Mouse (Mus musculus) liver, postnatal 0 days (tissue): ENCODE data around the gene Cnksr3. TPM values are rescaled to one million over a fixed set of nuclear protein-coding genes. Genes with fewer than 3 reads are reported as not detected.

Source experiments
- ATAC-seq: fragments of 200-750 bp; cut with Nextera tagmentation; 2 replicates; pipeline ENCODE4 v1.8.0; 2017; ENCODE audit warnings: mild to moderate bottlenecking, moderate library complexity
- DNase-seq: peaks from one replicate; pipeline ENCODE4 v3.0.0-alpha.2; 2016
- H3K27ac ChIP-seq: fragments of 300-500 bp; sonication (generic); 2 replicates; pipeline ENCODE4 v1.5.1; 2014; ENCODE audit warnings: antibody characterized with exemption, moderate library complexity, mild to moderate bottlenecking, low read depth
- H3K27me3 ChIP-seq: fragments of 300-500 bp; sonication (generic); 2 replicates; pipeline ENCODE4 v1.6.1; 2014; ENCODE audit warnings: low read length, control low read depth, mixed read lengths; ENCODE audit not compliant: insufficient read depth
- H3K36me3 ChIP-seq: fragments of 300-500 bp; sonication (generic); replicated peaks from 2 replicates; pipeline ENCODE4 v1.6.1; 2014; ENCODE audit warnings: mild to moderate bottlenecking, control low read depth, low read length, moderate library complexity, mixed read lengths; ENCODE audit not compliant: insufficient read depth
- H3K4me1 ChIP-seq: fragments of 300-500 bp; sonication (generic); 2 replicates; pipeline ENCODE4 v1.6.1; 2014; ENCODE audit warnings: antibody characterized with exemption, mild to moderate bottlenecking, control low read depth; ENCODE audit not compliant: insufficient read depth
- H3K4me2 ChIP-seq: fragments of 300-500 bp; sonication (generic); 2 replicates; pipeline ENCODE4 v1.6.1; 2014; ENCODE audit warnings: low read depth, mild to moderate bottlenecking, low read length, moderate library complexity, mixed read lengths
- H3K4me3 ChIP-seq: fragments of 300-500 bp; sonication (generic); 2 replicates; pipeline ENCODE4 v1.5.1; 2014; ENCODE audit warnings: low read depth, low read length
- H3K9ac ChIP-seq: fragments of 300-500 bp; sonication (generic); replicated peaks from 2 replicates; pipeline ENCODE4 v1.6.1; 2014; ENCODE audit warnings: mild to moderate bottlenecking, moderate library complexity
- H3K9me3 ChIP-seq: fragments of 300-500 bp; sonication (generic); 2 replicates; pipeline ENCODE4 v1.6.1; 2016; ENCODE audit warnings: mild to moderate bottlenecking, control low read depth, low read length, mixed read lengths
- CTCF ChIP-seq: sonication (generic); IDR thresholded peaks from 2 replicates; pipeline ENCODE4 v1.5.1; 2016; ENCODE audit warnings: antibody characterized with exemption, low read depth
- EP300 ChIP-seq: IDR thresholded peaks from 2 replicates; pipeline ENCODE4 v1.6.1; 2016; ENCODE audit warnings: antibody characterized with exemption, low read depth, mild to moderate bottlenecking
- WGBS: fragments of 180-500 bp; shearing (Covaris S2); extraction: QIAGEN DNeasy Blood & Tissue Kit; methylation state at CpG from one replicate; pipeline ENCODE4 v1.1.7; 2014; ENCODE audit not compliant: insufficient replicate concordance; 5-methylcytosine and 5-hydroxymethylcytosine counted together
- polyA plus RNA-seq: library from polyadenylated mRNA; unstranded; fragments of >200 nt; fragmentation: Nextera tagmentation; extraction: Ambion mirVana; gene quantifications from 2 replicates; pipeline ENCODE4 v1.2.1, GENCODE M21; 2015

Gene Cnksr3
- polyA plus RNA-seq, 1 experiment from 2014 or later, result 3.8 TPM

- DNase-seq, result peak; percentile 76
- WGBS, result 57% methylated on average over 10 of the region's 10 CpGs
- peak; percentile 93 for ATAC-seq
Observed at GRCm38 (mm10) chr10:7118258-7119077, 93.6 kb downstream of the Cnksr3 start.

GRCm38 (mm10) chr10:7117785-7118184, 94.3 kb downstream of the Cnksr3 start:
- ATAC-seq, result no peak
- 77% methylated on average over 7 of the region's 7 CpGs for WGBS
- no peak for DNase-seq

More at GRCm38 (mm10) chr10:7118258-7119077, 93.6 kb downstream of the Cnksr3 start:
- peaks cover 6% of the 10 kb centered on the region; the same call in 1 of the 2 replicates for H3K4me1 ChIP-seq
- TF ChIP-seq EP300 (peak; percentile 29; the same call in 1 of the 2 replicates), CTCF (no peak)
- no peak overlapping the region for H3K9ac ChIP-seq
- no peak overlapping the region for H3K4me3 ChIP-seq
- peaks cover 12% of the 10 kb centered on the region for H3K36me3 ChIP-seq
- H3K27ac ChIP-seq, result peak overlapping the region; percentile 37; the same call in 1 of the 2 replicates
- H3K9me3 ChIP-seq, result no peaks in the 10 kb centered on the region
- no peak overlapping the region for H3K4me2 ChIP-seq
- no peaks in the 10 kb centered on the region for H3K27me3 ChIP-seq

GRCm38 (mm10) chr10:7114796-7115195, 97.2 kb downstream of the Cnksr3 start:
- no peak for DNase-seq
- Histone ChIP-seq H3K27me3 (no peaks in the 10 kb centered on the region), H3K4me1 (peaks cover 6% of the 10 kb centered on the region; the same call in 1 of the 2 replicates), H3K9me3 (no peaks in the 10 kb centered on the region), H3K36me3 (no peaks in the 10 kb centered on the region), H3K4me2 (no peak overlapping the region), H3K4me3 (no peak overlapping the region), H3K27ac (no peak overlapping the region), H3K9ac (no peak overlapping the region)
- WGBS, result 83% methylated on average over 5 of the region's 5 CpGs
- TF ChIP-seq EP300 (no peak), CTCF (no peak)
- no peak for ATAC-seq

More at GRCm38 (mm10) chr10:7117785-7118184, 94.3 kb downstream of the Cnksr3 start:
- H3K4me2 ChIP-seq, result no peak overlapping the region
- TF ChIP-seq EP300 (no peak), CTCF (no peak)
- no peaks in the 10 kb centered on the region for H3K9me3 ChIP-seq
- no peak overlapping the region for H3K4me3 ChIP-seq
- no peak overlapping the region for H3K27ac ChIP-seq
- peaks cover 12% of the 10 kb centered on the region for H3K36me3 ChIP-seq
- peaks cover 6% of the 10 kb centered on the region; the same call in 1 of the 2 replicates for H3K4me1 ChIP-seq
- H3K27me3 ChIP-seq, result no peaks in the 10 kb centered on the region
- H3K9ac ChIP-seq, result no peak overlapping the region

GRCm38 (mm10) chr10:7113747-7114146, 98.3 kb downstream of the Cnksr3 start:
- no peaks in the 10 kb centered on the region for H3K9me3 ChIP-seq
- H3K4me1 ChIP-seq, result peaks cover 6% of the 10 kb centered on the region; the same call in 1 of the 2 replicates
- H3K4me3 ChIP-seq, result no peak overlapping the region
- 79% methylated on average over 4 of the region's 4 CpGs for WGBS
- no peak for DNase-seq
- no peak for ATAC-seq
- H3K27ac ChIP-seq, result no peak overlapping the region
- no peak overlapping the region for H3K4me2 ChIP-seq
- H3K27me3 ChIP-seq, result no peaks in the 10 kb centered on the region
- no peak overlapping the region for H3K9ac ChIP-seq
- no peaks in the 10 kb centered on the region for H3K36me3 ChIP-seq
- TF ChIP-seq CTCF (no peak), EP300 (no peak)

GRCm38 (mm10) chr10:7113144-7113543, 98.9 kb downstream of the Cnksr3 start:
- ATAC-seq, result no peak
- H3K9ac ChIP-seq, result no peak overlapping the region
- no peak overlapping the region for H3K4me3 ChIP-seq
- no peak overlapping the region for H3K27ac ChIP-seq
- no peak for DNase-seq
- H3K4me2 ChIP-seq, result no peak overlapping the region
- TF ChIP-seq CTCF (no peak), EP300 (no peak)
- WGBS, result 74% methylated on average over 1 of the region's 1 CpGs
- no peaks in the 10 kb centered on the region for H3K9me3 ChIP-seq
- peaks cover 5% of the 10 kb centered on the region; the same call in 1 of the 2 replicates for H3K4me1 ChIP-seq
- no peaks in the 10 kb centered on the region for H3K36me3 ChIP-seq
- no peaks in the 10 kb centered on the region for H3K27me3 ChIP-seq

- H3K36me3 ChIP-seq, result no peaks in the 10 kb centered on the region
- 77% methylated on average over 6 of the region's 6 CpGs for WGBS
- H3K9ac ChIP-seq, result no peak overlapping the region
- no peaks in the 10 kb centered on the region for H3K9me3 ChIP-seq
- H3K4me3 ChIP-seq, result no peak overlapping the region
- no peak for TF ChIP-seq CTCF
- no peak for TF ChIP-seq EP300
- H3K4me2 ChIP-seq, result no peak overlapping the region
- no peaks in the 10 kb centered on the region for H3K27me3 ChIP-seq
- no peaks in the 10 kb centered on the region for H3K4me1 ChIP-seq
- ATAC-seq, result no peak
- DNase-seq, result no peak
- no peak overlapping the region for H3K27ac ChIP-seq
Observed at GRCm38 (mm10) chr10:7111462-7112000, 100.5 kb downstream of the Cnksr3 start.
